Mouse (Mus musculus) liver, adult 10 weeks (tissue): Measurements from ENCODE around the gene Fundc1. TPM values are rescaled to one million over a fixed set of nuclear protein-coding genes. Genes with fewer than 3 reads are reported as not detected.

Source experiments
- polyA plus RNA-seq: library from polyadenylated mRNA; stranded (reverse); fragments of 350-450 nt; fragmentation: Illumina TruSeq; extraction: RNeasy Lipid Tissue Mini Kit (QIAGEN cat#74804); gene quantifications from one replicate; pipeline ENCODE4 v1.2.3, GENCODE M21; 2014; ENCODE audit warnings: low read depth, low replicate concordance

The Fundc1 gene
- polyA plus RNA-seq, result 23.8 TPM

DNA sequence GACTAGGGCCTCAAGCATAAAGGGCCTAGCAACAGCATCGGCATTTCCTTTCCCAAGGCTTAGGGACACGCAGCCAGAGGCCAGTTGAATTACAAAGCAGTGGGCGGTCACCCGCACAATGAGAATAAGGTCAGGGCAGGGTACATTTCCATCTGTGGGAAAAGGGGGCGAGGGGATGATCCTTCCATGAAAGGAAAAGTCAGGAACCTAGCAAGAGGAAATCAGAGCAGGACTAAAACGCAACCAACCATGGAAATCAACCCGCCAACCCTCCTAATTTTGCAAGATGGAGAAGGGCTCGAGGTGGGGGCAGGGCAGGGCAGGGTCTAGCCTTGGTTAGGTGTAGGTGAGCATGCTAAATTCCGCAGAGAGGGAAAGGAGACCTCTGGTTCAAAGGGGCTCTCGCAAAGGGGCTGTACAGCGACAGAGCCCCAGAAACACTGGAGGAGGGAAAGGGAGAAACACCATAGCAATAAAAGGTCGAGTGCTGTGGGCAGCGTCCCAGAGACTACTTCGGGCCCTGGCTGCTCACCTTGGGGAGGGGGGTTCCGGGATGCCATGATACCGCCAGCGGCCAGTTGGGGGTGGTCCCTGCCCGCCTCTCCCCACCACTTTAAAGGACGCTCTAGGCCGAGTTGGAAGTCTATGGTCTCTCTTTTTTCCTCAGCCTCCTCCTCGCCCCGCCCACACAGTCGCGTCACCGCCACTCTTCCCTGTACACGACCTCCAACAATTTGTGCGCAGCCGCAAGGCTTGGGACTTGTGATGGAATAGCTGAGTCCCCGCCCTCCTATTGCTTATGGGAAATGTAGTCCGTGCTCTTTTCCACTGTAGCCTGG lies at the start of gene Fundc1:
Gene Fundc1 (minus strand): TSS at position 705 of the 839 bp plus-strand sequence.

